Mouse (Mus musculus): Measurements from ENCODE around the gene Lima1. TPM values are rescaled to one million over a fixed set of nuclear protein-coding genes. Genes with fewer than 3 reads are reported as not detected.
"Not testable (repeated sequence)": the region's sequence is repeated elsewhere in the genome, so short reads cannot be mapped to it uniquely, and the experiment has no call there.

Lima1 gene
- total RNA-seq, 4 experiments from 2014 or later, result 8.6 to 12.5 (median 10.2) TPM

DNA sequence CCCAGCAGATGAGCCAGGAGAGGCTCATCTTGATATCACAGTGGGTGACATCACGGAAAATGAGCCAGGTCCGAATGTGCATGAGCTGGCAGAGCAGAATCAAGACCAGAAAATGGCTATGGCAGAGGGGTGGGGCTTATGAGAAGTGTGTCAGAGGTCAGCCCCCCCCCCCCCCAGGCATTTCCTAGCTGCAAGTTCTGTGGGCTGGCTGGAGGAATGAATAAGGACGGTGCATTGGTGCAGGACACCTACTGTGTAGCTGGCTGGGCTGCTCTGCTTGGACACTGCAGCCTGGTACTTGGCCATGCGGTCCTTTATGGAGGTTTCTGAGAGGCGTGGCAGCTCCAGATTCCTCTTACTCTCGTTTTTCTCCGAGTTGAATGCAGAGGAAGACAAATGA is 69.1 kb downstream of the Lima1 start:
- no peak for DNase-seq (ENCODE audit: low spot score in 2 of 2)

DNA sequence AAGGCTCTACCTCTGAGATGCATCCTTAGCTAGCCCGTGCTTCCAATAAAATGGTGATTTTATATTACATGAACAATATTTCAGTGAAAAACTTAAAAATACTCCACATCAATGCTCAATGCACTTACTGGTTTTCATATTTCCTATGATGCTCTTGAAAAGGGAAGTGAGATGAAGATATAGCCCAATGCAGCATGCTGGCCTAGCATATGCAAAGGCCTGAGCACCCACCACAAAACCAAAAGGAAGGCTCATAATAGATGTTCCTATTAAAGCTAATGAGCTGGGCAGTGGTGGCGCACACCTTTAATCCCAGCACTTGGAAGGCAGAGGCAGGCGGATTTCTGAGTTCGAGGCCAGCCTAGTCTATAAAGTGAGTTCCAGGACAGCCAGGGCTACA is 69.6 kb downstream of the Lima1 start:
- no peak for DNase-seq (ENCODE audit: low spot score in 2 of 2)

DNA sequence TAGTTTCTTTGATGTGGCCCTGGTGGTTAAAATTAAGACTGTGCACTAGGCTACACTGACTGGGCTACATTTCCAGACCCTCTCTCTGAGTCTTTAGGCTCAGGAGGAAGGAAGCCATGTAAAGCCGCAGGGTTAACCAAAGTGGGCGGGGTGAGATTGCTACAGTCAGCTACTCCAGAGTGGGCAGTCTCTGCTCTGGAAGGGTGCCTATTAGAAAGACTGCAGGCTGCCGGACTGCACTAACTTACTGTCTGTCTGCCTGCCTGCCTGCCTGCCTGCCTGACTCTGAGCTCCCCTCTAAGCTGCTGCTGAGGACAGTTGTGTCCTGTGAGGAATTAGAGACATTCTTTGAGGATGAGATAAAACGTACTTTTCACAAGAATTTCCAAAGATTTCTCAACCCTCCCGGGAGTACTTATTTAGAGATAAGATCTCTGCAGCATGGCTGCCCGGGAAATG is 72.0 kb downstream of the Lima1 start:
- no peak for DNase-seq (ENCODE audit: low spot score in 2 of 2)

DNA sequence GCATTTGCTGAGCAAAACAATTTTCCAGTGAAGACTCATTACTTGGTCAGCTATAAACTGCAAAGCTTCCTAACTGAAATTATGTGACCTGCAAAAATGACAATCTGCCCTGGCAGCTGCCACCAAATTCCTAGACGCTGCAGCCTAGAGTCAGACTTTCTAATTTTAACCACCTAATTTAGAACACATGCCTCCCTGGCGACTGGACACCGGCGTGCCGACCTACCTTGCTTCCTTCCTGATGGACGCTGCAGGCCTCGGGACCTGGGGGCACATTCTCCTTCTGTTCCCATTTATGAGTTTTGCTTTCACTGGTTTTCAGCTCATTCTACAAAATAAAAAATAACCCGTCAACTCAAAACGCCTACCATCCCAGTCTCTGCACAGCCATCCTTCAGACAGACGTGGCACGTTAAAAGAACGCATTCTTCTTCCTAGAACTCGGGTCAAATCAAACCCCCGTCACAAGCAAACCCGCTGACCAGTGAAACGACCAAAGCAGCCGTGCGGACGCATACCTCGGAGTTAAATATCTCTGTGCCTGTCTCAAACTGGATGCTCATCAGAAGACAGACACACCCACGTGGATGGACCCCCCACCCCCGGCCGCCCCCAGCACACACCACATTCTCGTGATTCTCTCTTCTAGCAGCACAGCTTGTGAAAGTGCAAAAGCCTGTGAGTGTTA is 73.2 kb downstream of the Lima1 start:
- no peak for DNase-seq (ENCODE audit: low spot score in 2 of 2)

DNA sequence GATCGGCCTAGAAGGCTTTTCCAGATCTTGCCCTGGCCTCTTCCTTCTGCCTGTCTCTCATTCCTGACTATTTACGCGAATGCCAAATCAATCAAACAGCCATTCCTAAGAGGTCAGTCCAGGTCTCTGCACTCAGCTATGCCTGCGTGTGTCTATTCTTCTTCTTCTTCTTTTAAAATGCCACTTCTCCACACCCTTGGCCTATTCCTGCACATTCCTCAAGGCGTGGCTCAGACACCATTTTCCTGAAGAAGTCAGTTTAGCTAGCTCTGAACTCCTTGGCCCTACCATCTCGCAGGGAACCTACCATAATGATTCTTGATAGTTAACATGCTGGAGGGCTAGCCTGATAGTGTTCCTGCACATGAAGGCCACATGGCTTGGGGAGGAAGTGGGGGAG is 75.5 kb downstream of the Lima1 start:
- no peak for DNase-seq (ENCODE audit: low spot score in 2 of 2)

DNA sequence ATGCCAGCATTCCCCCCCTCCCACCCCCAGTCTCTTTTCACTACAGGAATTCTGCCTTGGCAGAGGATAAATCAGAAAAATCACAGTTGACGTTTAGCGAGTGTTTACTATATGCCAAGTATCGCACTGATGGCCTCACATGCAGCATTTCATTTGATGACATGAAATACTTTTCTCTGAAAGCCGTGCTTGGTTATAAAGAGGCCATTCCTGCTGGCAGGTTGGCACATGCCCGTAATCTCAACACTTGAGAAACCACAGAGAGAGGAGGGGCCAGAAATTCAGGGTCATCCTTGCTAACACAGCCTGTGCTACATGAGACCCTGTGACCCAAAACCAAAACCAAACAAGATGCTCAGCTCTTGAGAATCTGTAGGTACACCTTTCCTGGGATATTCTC is 77.4 kb downstream of the Lima1 start:
- DNase-seq (ENCODE audit: low spot score in 2 of 2), result no peak

DNA sequence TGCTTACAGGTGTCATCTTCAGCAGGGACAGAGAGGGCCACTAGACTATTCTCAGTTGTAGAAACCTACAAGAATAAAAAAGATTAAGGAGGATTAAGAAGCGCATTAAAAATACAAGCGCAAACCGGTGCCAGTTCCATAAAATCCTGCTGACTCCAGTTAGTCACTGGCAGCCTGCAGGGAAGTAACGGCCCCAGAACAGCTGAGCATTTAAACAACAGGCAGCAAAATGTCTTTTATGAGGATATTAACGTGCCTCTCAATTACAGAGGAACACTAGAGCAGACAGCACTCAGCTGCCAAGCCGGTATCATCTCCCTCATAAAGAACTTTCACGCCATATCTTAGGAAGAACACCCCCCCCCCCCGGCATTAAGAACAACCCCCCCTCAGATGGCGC is 78.5 kb downstream of the Lima1 start:
- DNase-seq (ENCODE audit: low spot score in 2 of 2), result no peak

DNA sequence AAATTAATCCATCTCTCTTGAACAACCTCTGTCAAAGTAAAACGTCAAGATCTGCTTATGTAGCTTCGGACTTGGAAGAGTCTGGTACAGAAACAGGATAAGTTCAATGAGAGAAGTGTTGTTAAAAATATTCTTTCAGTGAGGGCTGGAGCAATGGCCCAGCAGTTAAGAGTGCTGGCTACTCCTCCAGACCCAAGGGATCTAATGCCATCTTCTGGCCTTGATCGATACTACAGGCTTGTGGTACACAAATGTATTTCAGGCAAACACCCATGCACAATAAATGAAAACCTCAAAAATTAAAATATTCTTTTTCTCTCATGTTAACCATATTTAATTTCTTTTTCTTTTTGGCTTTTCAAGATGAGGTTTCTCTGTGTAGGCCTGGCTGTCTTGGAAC is 79.2 kb downstream of the Lima1 start:
- DNase-seq (ENCODE audit: low spot score in 2 of 2), result no peak

DNA sequence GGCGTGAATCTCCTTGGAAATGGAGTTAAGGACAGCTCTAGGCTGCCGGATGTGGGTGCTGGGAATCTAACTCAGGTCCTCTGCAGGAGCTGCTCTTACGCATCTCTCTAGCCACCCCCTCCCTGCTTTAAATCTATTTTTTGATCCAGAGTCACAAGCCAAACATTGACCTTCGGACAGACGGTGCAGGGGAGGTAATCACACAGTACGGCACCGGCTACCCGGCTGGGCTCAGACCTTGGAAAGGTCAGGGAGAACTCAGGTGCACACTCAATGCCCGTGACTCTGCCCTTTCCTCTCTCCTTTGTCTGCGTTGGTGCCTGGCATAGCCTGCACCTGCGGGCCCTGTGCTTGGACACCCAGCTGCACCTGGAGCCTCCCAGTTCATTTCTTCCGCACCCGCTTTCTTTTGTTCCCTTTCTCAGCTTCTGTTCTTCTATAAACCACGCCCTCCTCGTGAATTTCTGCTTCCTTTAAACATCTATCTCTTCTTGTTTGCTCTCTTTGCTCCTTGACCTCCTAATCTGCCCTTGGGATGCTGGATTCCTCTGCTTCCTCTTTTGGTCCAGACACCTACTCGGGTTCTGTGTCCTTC is 82.9 kb downstream of the Lima1 start:
- no peak for DNase-seq (ENCODE audit: low spot score in 2 of 2)

DNA sequence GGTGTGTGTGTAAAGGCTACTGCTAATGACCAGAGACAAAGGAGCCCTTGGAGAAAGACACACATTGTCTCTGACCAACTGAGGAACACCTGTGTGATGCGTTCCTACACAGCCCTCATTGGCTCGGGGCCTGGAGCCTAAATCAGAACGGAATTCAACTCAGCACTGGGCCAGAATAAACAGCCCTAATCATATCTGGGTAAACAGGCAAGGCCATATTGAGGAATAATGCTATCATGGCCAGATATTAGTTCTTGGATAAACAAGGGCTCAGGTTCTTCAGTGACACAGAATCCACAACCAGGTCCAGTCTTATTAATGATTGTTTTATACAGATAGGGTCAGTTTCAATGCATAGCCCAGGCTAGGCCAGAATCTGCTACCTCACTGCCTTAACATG is 84.3 kb downstream of the Lima1 start:
- DNase-seq (ENCODE audit: low spot score in 2 of 2), result no peak

DNA sequence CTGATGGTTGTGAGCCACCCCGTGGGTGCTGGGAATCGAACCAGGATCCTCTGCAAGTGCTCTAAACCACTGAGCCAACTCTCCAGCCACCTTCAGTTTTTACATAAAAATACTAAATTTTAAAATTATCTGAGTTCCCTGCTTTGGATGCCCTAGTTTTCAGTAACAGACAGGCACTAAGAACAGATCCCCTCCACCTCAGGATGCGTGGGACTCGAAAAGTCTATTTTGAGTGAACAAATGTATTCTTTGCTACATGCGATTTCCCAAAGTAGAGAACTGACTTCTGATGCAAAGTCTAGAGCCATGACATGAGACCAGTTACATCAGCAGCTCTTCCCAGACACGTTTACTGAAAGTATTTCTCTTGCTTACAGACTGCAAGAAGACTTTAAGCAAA is 84.8 kb downstream of the Lima1 start:
- peak in 1 of 2 experiments; percentile 57 for DNase-seq (ENCODE audit: low spot score in 2 of 2)

DNA sequence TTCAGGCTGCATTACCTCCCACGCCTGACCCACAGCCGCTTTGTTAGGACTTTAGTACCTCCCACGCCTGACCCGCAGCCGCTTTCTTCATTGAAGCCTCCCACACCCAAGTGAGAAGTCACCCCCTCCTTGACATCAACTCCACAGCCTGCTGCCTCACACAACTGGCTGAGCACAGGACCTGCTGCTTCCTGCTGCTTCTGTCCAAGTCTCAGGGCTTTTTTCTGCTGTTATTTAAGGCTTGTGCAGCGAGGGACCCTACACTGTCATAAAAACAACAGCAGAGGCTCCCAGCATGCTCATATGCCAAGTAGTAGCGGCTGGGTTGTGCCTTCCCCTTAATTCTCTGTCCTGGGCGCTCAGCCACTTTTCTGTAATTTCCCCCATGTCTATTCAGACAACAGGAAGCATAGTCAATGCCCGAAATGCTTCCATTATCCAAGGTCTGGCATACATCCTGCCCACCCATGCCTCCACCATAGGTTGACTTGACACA is 87.6 kb downstream of the Lima1 start:
- no peak for DNase-seq (ENCODE audit: low spot score in 2 of 2)

DNA sequence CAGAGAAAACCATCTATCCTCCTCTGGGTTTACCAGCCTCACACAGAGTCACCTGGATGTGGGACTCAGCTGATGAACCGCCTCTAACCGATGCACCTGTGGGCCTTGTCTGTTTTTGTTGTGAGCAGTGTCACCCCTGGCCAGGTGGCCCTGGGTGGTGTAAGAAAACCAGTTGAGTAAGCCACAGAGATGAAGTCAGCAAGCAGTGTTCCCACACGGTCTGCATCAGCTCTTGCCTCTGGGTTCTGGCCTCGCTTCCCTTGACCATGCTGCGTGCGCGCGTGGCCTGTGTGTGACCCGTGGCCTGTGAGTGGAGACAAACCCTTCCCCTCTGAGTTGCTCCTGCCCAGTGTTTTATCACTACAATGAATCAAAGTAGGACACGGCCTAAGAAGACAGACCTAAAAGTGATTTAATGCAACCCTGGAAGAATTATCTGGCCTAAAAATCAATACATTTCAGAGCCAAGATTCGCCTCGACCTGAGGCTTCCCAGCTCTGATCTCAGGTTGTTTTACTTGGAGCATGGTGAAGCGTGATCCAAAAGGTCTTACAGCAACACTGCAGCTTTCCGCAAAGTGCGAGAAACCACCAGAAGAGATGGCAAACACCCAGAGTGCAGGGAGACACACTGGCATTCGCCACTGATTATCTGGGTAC is 96.5 kb downstream of the Lima1 start:
- no peak for DNase-seq (ENCODE audit: low spot score in 2 of 2)

DNA sequence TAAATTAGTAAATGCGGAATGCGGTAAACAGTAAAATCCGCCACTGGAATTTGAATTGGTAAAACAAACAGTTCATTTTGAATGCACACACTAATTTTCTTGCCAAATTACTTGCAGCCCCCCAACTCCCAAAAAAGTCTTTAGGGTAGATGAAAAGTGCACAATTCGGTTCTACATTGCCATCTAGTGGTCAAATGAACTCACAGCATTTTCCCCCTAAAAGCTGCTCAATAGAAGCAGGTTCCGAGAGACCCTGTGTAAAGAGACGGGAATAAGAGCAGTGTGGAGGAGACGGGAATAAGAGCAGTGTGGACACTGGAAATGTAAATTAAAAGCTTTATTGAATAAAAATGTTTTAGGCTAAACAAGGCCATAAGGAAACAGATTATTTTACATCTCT is 97.1 kb downstream of the Lima1 start:
- DNase-seq (ENCODE audit: low spot score in 2 of 2), result no peak

DNA sequence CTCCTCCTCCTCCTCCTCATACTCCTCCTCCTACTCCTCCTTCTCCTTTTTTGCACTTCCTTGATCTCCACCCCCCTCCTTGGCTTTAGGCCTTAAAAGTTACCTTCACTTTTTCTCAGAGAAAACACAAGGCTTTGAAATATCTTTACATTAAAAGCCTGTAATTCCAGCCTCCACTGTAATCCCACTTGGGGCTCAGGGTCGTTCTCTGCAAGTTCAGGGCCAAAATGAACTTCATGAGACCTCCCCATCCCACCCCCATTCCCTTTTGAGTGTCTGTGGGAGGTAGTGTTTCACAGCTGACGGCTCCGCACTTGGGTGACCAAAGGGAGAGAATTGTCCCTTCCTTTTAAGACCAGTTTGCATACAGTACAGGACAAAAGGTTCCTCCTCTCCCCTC is 102.3 kb downstream of the Lima1 start:
- no peak for DNase-seq (ENCODE audit: low spot score in 2 of 2)

DNA sequence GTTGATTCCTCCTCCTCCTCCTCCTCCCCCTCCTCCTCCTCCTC is 102.6 kb downstream of the Lima1 start, which contains the start of gene Cers5:
TSS of gene Cers5 (minus strand) at position 5 of the 44 bp plus-strand sequence.
- DNase-seq (ENCODE audit: low spot score in 2 of 2), result not testable (repeated sequence)

DNA sequence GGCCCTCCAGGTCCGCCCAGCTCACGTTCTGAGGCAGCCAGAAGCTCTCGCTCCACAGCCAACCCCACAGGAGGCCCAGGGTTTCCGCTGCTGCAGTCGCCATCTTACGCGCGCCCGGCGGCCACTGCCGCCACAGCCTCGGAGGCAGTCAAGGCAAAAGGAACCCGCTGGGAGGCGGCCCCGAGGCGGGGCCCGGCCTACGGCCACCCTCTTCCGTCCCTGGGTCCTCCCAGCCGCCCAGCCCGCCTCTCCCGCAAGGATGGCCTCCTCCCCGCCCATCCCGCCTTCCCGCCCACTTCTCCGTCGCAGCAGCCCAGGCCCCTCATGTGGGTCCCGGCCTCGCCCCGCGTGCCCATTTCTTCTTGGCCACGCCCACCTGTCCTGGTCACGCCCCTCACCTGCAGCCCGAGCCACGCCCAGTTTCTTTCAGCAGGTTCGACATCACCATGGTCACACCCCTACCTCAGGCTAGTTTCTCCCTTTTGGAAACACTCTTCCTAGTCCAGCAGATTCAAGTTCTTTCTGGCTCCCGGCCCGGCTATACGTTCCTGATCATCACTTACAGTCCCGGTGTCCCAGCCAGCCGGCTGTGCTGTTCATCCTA is 102.9 kb downstream of the Lima1 start:
- DNase-seq (ENCODE audit: low spot score in 2 of 2), result peak; percentile 69 to 84

DNA sequence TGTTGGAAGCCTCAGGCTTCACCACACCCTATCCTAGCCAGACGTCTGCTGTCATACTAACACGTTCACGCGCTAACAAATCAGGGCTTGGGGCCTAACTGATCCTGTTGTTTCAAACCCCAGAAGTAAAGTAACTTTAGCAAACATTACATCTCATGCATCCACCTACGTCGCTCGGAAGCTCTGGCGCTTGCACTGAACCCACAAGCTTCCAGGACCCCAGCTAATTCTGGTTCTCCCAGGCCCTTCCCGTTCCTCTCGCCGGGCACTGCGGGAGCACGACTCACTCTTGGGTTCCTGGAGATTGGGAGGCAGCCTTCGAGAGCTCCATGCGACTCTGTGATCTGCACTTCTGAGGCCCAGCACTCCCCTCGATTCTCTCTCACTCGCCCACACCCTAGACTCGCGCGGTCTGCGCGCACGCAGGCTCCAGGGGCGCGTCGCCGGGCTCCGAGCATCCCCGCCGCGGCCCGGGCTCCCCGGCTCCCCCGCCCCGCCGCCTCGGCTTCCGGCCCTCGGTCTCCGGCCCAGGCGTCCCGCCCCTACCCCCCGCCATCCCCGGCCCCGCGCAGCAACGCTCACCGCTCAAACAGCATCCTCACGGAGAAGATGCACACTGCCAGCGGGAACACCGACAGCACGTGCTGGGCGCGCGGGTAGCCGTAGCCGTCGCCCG is 103.5 kb downstream of the Lima1 start:
- peak; percentile 22 to 50 for DNase-seq (ENCODE audit: low spot score in 2 of 2)

DNA sequence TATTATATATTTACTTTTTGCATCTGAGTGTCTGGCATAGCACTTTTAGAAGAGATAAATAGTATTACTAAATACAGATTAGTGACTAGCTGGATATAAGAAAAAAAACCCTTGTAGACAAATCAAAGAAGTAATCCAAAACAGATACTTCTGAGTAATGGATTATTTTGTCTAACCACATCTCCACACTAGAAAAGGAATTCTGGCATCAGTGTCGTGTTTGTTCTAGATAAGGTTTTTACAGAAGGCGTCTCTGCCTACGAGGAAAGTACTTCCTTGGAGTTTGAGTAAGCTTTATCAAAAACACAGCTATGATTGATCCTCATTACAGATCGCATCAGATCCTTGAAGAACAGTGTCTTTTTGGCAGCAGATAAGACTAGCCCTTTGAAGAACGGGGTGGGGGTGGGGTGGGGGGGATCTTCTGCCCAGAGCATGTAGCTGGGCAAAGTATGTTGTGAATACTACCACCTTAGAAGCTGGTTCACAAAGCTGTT is 104.2 kb downstream of the Lima1 start:
- DNase-seq (ENCODE audit: low spot score in 2 of 2), result no peak

DNA sequence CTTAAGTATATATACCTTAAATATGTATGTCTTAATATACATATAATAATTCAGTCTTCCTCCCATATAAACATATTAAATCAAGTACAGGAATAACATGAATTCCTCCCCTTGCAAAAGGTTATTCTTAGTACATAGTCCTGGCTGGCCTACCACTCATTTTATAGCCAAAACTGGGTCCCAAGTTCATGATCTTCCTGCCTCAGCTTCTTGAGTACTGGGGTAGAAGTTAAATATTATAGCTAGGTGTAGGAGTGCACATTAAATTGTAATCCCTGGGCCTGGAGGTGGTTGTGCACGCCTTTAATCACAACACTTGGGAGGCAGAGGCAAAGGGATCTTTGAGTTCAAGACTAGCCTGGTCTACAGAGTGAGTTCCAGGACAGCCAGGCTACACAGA is 106.5 kb downstream of the Lima1 start:
- no peak for DNase-seq (ENCODE audit: low spot score in 2 of 2)

DNA sequence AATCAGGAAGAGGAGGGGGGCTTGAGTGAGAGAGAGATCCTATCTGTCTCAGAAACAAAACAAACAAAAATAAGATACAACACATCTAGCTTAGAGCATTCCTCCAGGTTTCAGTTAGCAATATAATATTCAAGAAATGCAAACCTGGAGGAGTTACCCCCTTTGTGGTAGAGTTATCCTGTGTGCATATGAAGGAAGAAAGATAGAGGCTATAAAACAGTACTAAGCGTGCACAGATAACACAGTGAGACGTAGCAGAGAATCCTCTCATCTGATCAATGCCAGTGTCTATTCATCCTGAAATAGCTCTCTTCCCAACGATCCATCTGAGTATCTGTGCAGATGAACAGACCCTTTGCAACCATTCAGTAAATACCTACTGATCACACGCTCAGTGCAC is 107.8 kb downstream of the Lima1 start:
- DNase-seq (ENCODE audit: low spot score in 2 of 2), result no peak

DNA sequence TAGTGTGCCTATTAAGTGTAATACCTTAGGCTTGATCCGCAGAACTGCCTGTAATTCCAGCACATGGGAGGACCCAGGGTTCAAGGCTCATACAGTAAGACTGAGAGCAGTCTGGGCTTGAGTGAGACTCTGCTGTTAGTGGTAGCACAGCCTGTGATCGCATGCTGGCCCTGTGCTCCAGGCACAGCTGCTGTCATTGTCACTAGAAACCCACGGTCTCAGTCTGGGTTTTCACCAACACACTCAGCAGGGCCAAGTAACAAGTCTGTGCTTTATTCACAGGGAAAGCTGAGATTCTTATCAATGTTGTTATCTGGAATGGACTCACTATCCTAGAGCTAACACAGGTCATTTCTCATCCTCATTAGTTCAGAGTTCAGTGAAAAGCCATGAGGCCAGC is 121.1 kb downstream of the Lima1 start:
- no peak for DNase-seq (ENCODE audit: low spot score in 2 of 2)

Measured in left cerebral cortex, adult 8-10 months (tissue).